Mouse (Mus musculus) limb, embryonic 10.5 days (tissue): ENCODE measurements at regions not wholly inside any gene's neighbourhood (a gene's known extent, or its start where the extent isn't known, plus 50 kb on each side); places are given as distances from the start of the nearest gene placed in this dataset.

Experiments used
- DNase-seq: peaks from one replicate; pipeline ENCODE4 v3.0.0-alpha.2; 2017; ENCODE audit warnings: low spot score
- H3K27ac ChIP-seq: fragments of 300-500 bp; sonication (generic); 2 replicates; pipeline ENCODE4 v1.5.1; 2016; ENCODE audit warnings: mild to moderate bottlenecking
- H3K27me3 ChIP-seq: fragments of 300-500 bp; sonication (generic); 2 replicates; pipeline ENCODE4 v1.6.1; 2016; ENCODE audit warnings: low read depth, mild to moderate bottlenecking; ENCODE audit not compliant: poor library complexity, severe bottlenecking
- H3K36me3 ChIP-seq: fragments of 300-500 bp; sonication (generic); 2 replicates; pipeline ENCODE4 v1.6.1; 2016; ENCODE audit warnings: mild to moderate bottlenecking, moderate library complexity
- H3K4me1 ChIP-seq: fragments of 300-500 bp; sonication (generic); 2 replicates; pipeline ENCODE4 v1.6.1; 2016
- H3K4me3 ChIP-seq: fragments of 300-500 bp; sonication (generic); 2 replicates; pipeline ENCODE4 v1.5.1; 2016; ENCODE audit warnings: mild to moderate bottlenecking, moderate library complexity
- H3K9me3 ChIP-seq: fragments of 300-500 bp; sonication (generic); replicated peaks from 2 replicates; pipeline ENCODE4 v1.6.1; 2016; ENCODE audit warnings: mild to moderate bottlenecking
- WGBS: fragments of 180-500 bp; shearing (Covaris S2); methylation state at CpG from one replicate; pipeline ENCODE4 v1.1.7; 2016; 5-methylcytosine and 5-hydroxymethylcytosine counted together

DNA sequence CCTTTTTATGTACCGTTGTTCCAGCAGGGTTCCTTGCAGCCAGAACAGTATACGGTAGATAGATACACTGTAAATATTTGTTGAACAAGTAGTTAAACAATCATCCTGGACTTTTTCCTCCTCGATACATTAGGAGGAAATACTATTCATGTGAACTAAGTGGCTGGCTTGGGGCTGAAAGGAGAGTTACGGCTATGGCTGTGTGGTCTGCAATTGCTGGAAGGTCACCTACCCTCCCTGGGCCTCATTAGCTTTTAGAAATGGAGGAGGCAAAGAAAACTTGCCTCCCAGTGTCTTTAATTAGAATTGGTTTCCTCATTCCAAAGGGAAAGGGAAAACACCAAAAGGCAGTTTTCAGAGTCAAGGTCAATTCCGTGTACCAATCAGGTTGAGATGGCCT lies 381.6 kb upstream of the Tenm4 start:
- 85% methylated on average over 5 of the region's 5 CpGs for WGBS
- Histone ChIP-seq H3K4me3 (no peak overlapping the region), H3K4me1 (no peaks in the 10 kb centered on the region), H3K36me3 (no peaks in the 10 kb centered on the region), H3K9me3 (no peaks in the 10 kb centered on the region), H3K27ac (no peak overlapping the region), H3K27me3 (no peaks in the 10 kb centered on the region)
- DNase-seq: no peak

DNA sequence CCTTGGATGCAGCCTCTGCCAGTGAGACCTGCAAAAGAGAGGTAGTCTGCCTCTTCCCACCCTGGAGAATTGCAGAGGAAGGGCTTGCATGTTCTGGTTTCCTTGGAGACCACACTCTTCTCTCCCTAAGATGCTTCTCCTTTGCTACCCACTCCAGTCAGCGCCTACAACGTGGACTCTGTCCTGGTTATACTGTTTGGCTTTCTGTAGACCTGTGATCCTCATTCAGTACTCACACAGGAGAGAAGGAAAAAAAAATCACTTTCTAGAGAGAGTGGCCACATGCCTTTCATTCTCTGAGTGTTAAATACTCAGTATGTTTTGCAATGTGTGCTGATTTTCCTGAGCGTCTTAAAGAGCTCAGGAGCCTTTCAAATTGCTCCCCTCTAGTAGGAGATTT lies 372.0 kb upstream of the Tenm4 start:
- Histone ChIP-seq H3K4me1 (no peaks in the 10 kb centered on the region), H3K36me3 (no peaks in the 10 kb centered on the region), H3K27ac (no peak overlapping the region; the same call in 1 of the 2 replicates), H3K4me3 (no peak overlapping the region), H3K27me3 (no peaks in the 10 kb centered on the region), H3K9me3 (no peaks in the 10 kb centered on the region)
- 61% methylated on average over 3 of the region's 3 CpGs for WGBS
- no peak for DNase-seq

- H3K4me3 ChIP-seq: no peak overlapping the region
- no peak for DNase-seq
- 22% methylated on average over 3 of the region's 3 CpGs for WGBS
Observed at GRCm38 (mm10) chr7:95809626-95810025, 361.4 kb upstream of the Tenm4 start.

GRCm38 (mm10) chr7:95810096-95810495 lies 360.9 kb upstream of the Tenm4 start:
- Histone ChIP-seq H3K9me3 (no peaks in the 10 kb centered on the region), H3K4me3 (no peak overlapping the region), H3K27me3 (no peaks in the 10 kb centered on the region), H3K36me3 (no peaks in the 10 kb centered on the region), H3K4me1 (peaks cover 5% of the 10 kb centered on the region), H3K27ac (no peak overlapping the region)
- no peak for DNase-seq
- WGBS: 14% methylated on average over 4 of the region's 4 CpGs

More at GRCm38 (mm10) chr7:95809626-95810025, 361.4 kb upstream of the Tenm4 start:
- Histone ChIP-seq H3K27ac (no peak overlapping the region), H3K36me3 (no peaks in the 10 kb centered on the region), H3K27me3 (no peaks in the 10 kb centered on the region), H3K4me1 (peaks cover 5% of the 10 kb centered on the region), H3K9me3 (no peaks in the 10 kb centered on the region)

- no peaks in the 10 kb centered on the region; the same call in 1 of the 2 replicates for H3K4me1 ChIP-seq
- no peak for DNase-seq
- 46% methylated on average over 2 of the region's 2 CpGs for WGBS
- H3K27ac ChIP-seq: 0 out of 2 replicates have a peak overlapping the region, but pooled peaks have one; percentile 38
- H3K9me3 ChIP-seq: no peaks in the 10 kb centered on the region
- H3K36me3 ChIP-seq: no peaks in the 10 kb centered on the region
- H3K4me3 ChIP-seq: no peak overlapping the region
- H3K27me3 ChIP-seq: no peaks in the 10 kb centered on the region
Observed at GRCm38 (mm10) chr7:95814865-95815264, 356.2 kb upstream of the Tenm4 start.

DNA sequence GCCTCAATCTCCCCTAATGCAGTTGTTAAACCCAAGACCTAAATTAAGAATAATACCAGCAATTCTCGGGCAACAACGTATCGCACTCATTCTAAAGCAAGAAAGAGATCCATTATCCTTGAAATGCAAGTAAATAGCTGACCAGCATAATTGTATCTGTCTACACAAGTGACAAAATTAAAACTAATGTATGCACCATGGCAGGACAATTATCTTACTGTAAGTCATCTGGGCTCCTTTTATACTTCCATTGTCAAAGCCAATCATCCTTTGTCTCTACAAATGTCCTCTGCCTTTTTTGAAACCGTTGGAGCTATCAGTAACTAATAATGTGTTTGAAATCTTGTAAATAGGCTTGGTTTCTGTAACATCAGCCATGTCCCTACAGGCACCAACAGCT lies 347.5 kb upstream of the Tenm4 start:
- Histone ChIP-seq H3K4me3 (no peak overlapping the region), H3K27me3 (no peaks in the 10 kb centered on the region), H3K27ac (no peak overlapping the region), H3K4me1 (peaks cover 7% of the 10 kb centered on the region; the same call in 1 of the 2 replicates), H3K9me3 (no peaks in the 10 kb centered on the region), H3K36me3 (no peaks in the 10 kb centered on the region)
- WGBS: 85% methylated on average over 4 of the region's 4 CpGs
- no peak for DNase-seq

- H3K36me3 ChIP-seq: no peaks in the 10 kb centered on the region
- no peaks in the 10 kb centered on the region for H3K9me3 ChIP-seq
- no peak overlapping the region for H3K4me3 ChIP-seq
- no peak for DNase-seq
- 82% methylated on average over 4 of the region's 4 CpGs for WGBS
- H3K27ac ChIP-seq: no peak overlapping the region
- no peaks in the 10 kb centered on the region for H3K27me3 ChIP-seq
- H3K4me1 ChIP-seq: 0 out of 2 replicates have a peak, but pooled peaks cover 3% of the 10 kb centered on the region
Observed at GRCm38 (mm10) chr7:95829889-95830288, 341.2 kb upstream of the Tenm4 start.

- 85% methylated on average over 10 of the region's 10 CpGs for WGBS
- Histone ChIP-seq H3K4me1 (0 out of 2 replicates have a peak, but pooled peaks cover 3% of the 10 kb centered on the region), H3K4me3 (no peak overlapping the region), H3K9me3 (no peaks in the 10 kb centered on the region), H3K27ac (no peak overlapping the region), H3K36me3 (no peaks in the 10 kb centered on the region), H3K27me3 (no peaks in the 10 kb centered on the region)
- DNase-seq: no peak
Observed at GRCm38 (mm10) chr7:95834236-95834919, 336.7 kb upstream of the Tenm4 start.

DNA sequence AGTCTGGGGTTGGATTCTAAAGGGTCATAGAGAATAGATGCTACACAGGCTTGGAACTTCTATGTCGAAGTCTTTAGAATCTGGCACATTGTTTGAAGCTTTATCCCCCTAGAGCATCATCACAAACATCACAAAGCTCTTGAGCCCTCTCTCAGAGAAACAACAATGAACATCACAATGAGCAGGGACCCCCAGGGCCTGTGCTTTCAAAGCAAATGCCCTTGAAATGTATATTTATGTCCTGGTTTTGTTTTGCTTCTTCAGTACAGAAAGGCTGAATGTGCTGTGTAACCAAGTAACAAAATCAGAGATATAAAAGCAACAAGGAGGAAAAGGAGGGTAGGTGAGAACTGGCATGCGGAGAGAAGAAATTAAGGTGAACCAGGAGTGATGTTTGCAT lies 330.6 kb upstream of the Tenm4 start:
- Histone ChIP-seq H3K4me3 (no peak overlapping the region), H3K4me1 (no peaks in the 10 kb centered on the region), H3K27me3 (no peaks in the 10 kb centered on the region), H3K27ac (no peak overlapping the region), H3K36me3 (no peaks in the 10 kb centered on the region), H3K9me3 (no peaks in the 10 kb centered on the region)
- WGBS: 77% methylated on average over 2 of the region's 2 CpGs
- DNase-seq: no peak

DNA sequence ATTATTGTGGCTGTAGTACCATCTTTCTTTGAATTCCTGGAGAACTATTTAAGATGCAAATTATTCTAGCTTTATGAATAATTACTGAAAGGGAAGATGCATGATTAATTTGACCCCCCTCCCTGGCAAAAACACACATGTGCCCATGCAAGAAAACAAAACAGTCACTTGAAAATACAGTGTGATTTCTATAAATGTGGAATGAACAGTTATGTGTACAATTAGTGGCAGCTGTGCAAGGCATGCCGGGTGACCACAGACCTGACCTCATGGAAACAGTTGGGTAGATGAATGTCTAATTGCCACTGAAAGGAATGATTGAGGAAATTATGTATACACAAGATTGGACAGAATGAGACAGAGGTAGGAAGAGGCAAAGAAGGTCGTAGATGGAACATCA lies 321.2 kb upstream of the Tenm4 start:
- Histone ChIP-seq H3K4me1 (no peaks in the 10 kb centered on the region), H3K27ac (no peak overlapping the region), H3K27me3 (no peaks in the 10 kb centered on the region), H3K9me3 (no peaks in the 10 kb centered on the region), H3K4me3 (no peak overlapping the region), H3K36me3 (no peaks in the 10 kb centered on the region)
- no peak for DNase-seq
- 88% methylated on average over 2 of the region's 2 CpGs for WGBS

DNA sequence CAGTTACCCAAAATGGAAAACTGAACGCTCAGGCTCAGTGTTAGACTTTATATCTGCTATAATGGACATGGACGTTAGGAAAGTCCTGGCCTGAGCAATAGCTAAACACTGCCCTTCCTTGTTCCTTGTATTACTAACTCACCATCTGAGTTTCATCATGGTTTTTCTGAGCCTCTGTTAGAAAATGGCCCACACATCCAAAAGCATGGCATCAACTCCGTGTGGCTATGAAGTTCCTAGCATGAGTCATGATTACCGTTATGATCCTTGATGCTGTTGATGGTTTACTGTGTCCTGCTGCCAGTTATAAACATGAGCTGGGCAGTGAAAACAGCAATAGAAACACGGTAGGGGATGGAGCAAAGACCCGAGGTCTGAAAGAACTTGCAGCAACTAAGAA lies 318.4 kb upstream of the Tenm4 start:
- no peak for DNase-seq
- H3K27me3 ChIP-seq: no peaks in the 10 kb centered on the region
- no peak overlapping the region for H3K27ac ChIP-seq
- no peaks in the 10 kb centered on the region for H3K9me3 ChIP-seq
- 85% methylated on average over 6 of the region's 6 CpGs for WGBS
- H3K36me3 ChIP-seq: no peaks in the 10 kb centered on the region
- H3K4me1 ChIP-seq: no peaks in the 10 kb centered on the region
- no peak overlapping the region for H3K4me3 ChIP-seq

DNA sequence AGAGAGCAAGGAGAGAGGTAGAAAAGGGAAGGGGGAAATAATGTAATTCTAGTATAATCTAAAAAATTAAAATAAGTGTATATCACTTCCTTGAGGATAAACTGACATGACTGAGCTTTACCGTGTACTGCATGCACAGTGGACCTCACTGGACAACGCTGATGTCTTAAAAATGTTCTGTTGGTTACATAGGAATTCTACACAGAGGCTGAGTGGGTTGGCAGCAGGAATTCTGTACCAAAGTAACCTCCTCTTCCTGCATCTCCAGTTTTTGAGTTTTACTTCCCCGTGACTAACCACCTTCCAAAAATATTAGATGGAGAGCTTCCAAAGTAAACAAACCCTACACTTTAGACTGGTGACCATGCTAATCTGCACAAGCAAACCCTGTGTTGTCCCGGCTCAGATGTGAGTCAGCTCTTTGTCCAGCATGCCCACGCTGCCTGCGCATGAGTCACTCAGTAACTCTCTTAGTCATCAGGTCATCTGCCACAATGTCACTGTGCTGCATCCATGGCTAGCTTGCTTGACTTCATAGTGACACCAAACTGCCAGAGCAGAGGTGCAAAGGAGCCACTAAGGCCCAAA lies 317.7 kb upstream of the Tenm4 start:
- no peaks in the 10 kb centered on the region for H3K4me1 ChIP-seq
- no peak for DNase-seq
- H3K27me3 ChIP-seq: no peaks in the 10 kb centered on the region
- WGBS: 91% methylated on average over 6 of the region's 6 CpGs
- no peaks in the 10 kb centered on the region for H3K9me3 ChIP-seq
- H3K36me3 ChIP-seq: no peaks in the 10 kb centered on the region
- no peak overlapping the region for H3K4me3 ChIP-seq
- H3K27ac ChIP-seq: no peak overlapping the region

GRCm38 (mm10) chr7:95858247-95858646 lies 312.8 kb upstream of the Tenm4 start:
- DNase-seq: no peak

More at GRCm38 (mm10) chr7:95858247-95858646, 312.8 kb upstream of the Tenm4 start:
- no peaks in the 10 kb centered on the region for H3K27me3 ChIP-seq
- no peak overlapping the region for H3K4me3 ChIP-seq
- no peaks in the 10 kb centered on the region for H3K4me1 ChIP-seq
- no peaks in the 10 kb centered on the region for H3K9me3 ChIP-seq
- H3K27ac ChIP-seq: no peak overlapping the region
- no peaks in the 10 kb centered on the region for H3K36me3 ChIP-seq
